Mouse (Mus musculus) limb, embryonic 11.5 days (tissue): ENCODE results near the gene Evi5l. TPM values are rescaled to one million over a fixed set of nuclear protein-coding genes. Genes with fewer than 3 reads are reported as not detected.
"Not testable (repeated sequence)": the region's sequence is repeated elsewhere in the genome, so short reads cannot be mapped to it uniquely, and the experiment has no call there.

Experiments used
- ATAC-seq: fragments of 200-750 bp; cut with Nextera tagmentation; 2 replicates; pipeline ENCODE4 v1.8.0; 2017; ENCODE audit warnings: low read depth; ENCODE audit not compliant: insufficient number of reproducible peaks, low FRiP score, low TSS enrichment
- DNase-seq: peaks from one replicate; pipeline ENCODE4 v3.0.0-alpha.2; 2015; ENCODE audit warnings: low spot score
- H3K27ac ChIP-seq: fragments of 300-500 bp; sonication (generic); replicated peaks from 2 replicates; pipeline ENCODE4 v1.5.1; 2014; ENCODE audit warnings: low read depth, mild to moderate bottlenecking, low read length
- H3K27me3 ChIP-seq: fragments of 300-500 bp; sonication (generic); 2 replicates; pipeline ENCODE4 v1.6.1; 2014; ENCODE audit warnings: mild to moderate bottlenecking, low read length, mixed read lengths; ENCODE audit not compliant: control insufficient read depth, insufficient read depth
- H3K36me3 ChIP-seq: fragments of 300-500 bp; sonication (generic); 2 replicates; pipeline ENCODE4 v1.6.1; 2014; ENCODE audit warnings: mild to moderate bottlenecking, low read length, moderate library complexity, mixed read lengths; ENCODE audit not compliant: control insufficient read depth, insufficient read depth
- H3K4me1 ChIP-seq: fragments of 300-500 bp; sonication (generic); 2 replicates; pipeline ENCODE4 v1.6.1; 2014; ENCODE audit warnings: low read length, mixed read lengths; ENCODE audit not compliant: control insufficient read depth, insufficient read depth
- H3K4me2 ChIP-seq: fragments of 300-500 bp; sonication (generic); 2 replicates; pipeline ENCODE4 v1.6.1; 2014; ENCODE audit warnings: low read depth, mild to moderate bottlenecking, moderate library complexity; ENCODE audit not compliant: severe bottlenecking
- H3K4me3 ChIP-seq: fragments of 300-500 bp; sonication (generic); 2 replicates; pipeline ENCODE4 v1.5.1; 2014; ENCODE audit warnings: low read depth, low read length
- H3K9ac ChIP-seq: fragments of 300-500 bp; sonication (generic); 2 replicates; pipeline ENCODE4 v1.6.1; 2014; ENCODE audit warnings: mild to moderate bottlenecking, low read length
- H3K9me3 ChIP-seq: fragments of 300-500 bp; sonication (generic); 2 replicates; pipeline ENCODE4 v1.6.1; 2016; ENCODE audit warnings: low read length; ENCODE audit not compliant: control insufficient read depth
- WGBS: fragments of 180-500 bp; shearing (Covaris S2); extraction: QIAGEN DNeasy Blood & Tissue Kit; methylation state at CpG from one replicate; pipeline ENCODE4 v1.1.7; 2014; 5-methylcytosine and 5-hydroxymethylcytosine counted together
- polyA plus RNA-seq: library from polyadenylated mRNA; unstranded; fragments of >200 nt; fragmentation: Nextera tagmentation; extraction: Ambion mirVana; gene quantifications from 2 replicates; pipeline ENCODE4 v1.2.1, GENCODE M21; 2014

Gene Evi5l
- polyA plus RNA-seq, 1 experiment from 2014 or later, result 17.2 TPM

GRCm38 (mm10) chr8:4252934-4253841, 86.8 kb downstream of the Evi5l start, which contains the start of gene Snapc2:
Snapc2 (plus strand) TSS chr8:4253080.
- peak within 1 kb of the TSS; percentile 82 for H3K4me3 ChIP-seq
- peaks cover 21% of the 10 kb centered on the region for H3K4me1 ChIP-seq
- no peaks in the 10 kb centered on the region; the same call in 1 of the 2 replicates for H3K9me3 ChIP-seq
- peak within 1 kb of the TSS; percentile 85 for H3K9ac ChIP-seq
- DNase-seq (peak; percentile 97), ATAC-seq (peak; percentile 89)
- peak within 1 kb of the TSS; percentile 79; the same call in 1 of the 2 replicates for H3K27ac ChIP-seq
- H3K27me3 ChIP-seq, result no peaks in the 10 kb centered on the region
- peaks cover 2% of the 10 kb centered on the region for H3K36me3 ChIP-seq
- WGBS, result under 1% methylated on average over 69 of the region's 69 CpGs
- peak within 1 kb of the TSS; percentile 66 for H3K4me2 ChIP-seq

- no peak for DNase-seq
- ATAC-seq, result no peak
- H3K9ac ChIP-seq, result no peak overlapping the region
- H3K4me3 ChIP-seq, result peak overlapping the region; percentile 82; the same call in 1 of the 2 replicates
- H3K27me3 ChIP-seq, result no peaks in the 10 kb centered on the region
- H3K9me3 ChIP-seq, result no peaks in the 10 kb centered on the region; the same call in 1 of the 2 replicates
- H3K36me3 ChIP-seq, result peaks cover 2% of the 10 kb centered on the region
- H3K27ac ChIP-seq, result no peak overlapping the region
- WGBS, result 65% methylated on average over 6 of the region's 6 CpGs
- H3K4me1 ChIP-seq, result peaks cover 19% of the 10 kb centered on the region
- peak overlapping the region; percentile 66 for H3K4me2 ChIP-seq
These were observed 87.6 kb downstream of the Evi5l start for GRCm38 (mm10) chr8:4254001-4254400.

GRCm38 (mm10) chr8:4255471-4255870, 89.1 kb downstream of the Evi5l start:
- not testable (repeated sequence) for H3K27me3 ChIP-seq, ATAC-seq, DNase-seq, H3K27ac ChIP-seq, H3K9ac ChIP-seq, H3K4me2 ChIP-seq, H3K4me3 ChIP-seq, H3K9me3 ChIP-seq, H3K36me3 ChIP-seq
- H3K4me1 ChIP-seq, result peaks cover 18% of the 10 kb centered on the region; the same call in 1 of the 2 replicates
- WGBS, result 89% methylated on average over 7 of the region's 7 CpGs

- Histone ChIP-seq H3K27me3 (no peaks in the 10 kb centered on the region), H3K4me3 (no peak overlapping the region), H3K27ac (no peak overlapping the region), H3K36me3 (peaks cover 7% of the 10 kb centered on the region), H3K9ac (no peak overlapping the region; the same call in 1 of the 2 replicates), H3K4me2 (no peak overlapping the region; the same call in 1 of the 2 replicates), H3K4me1 (peaks cover 18% of the 10 kb centered on the region; the same call in 1 of the 2 replicates), H3K9me3 (no peaks in the 10 kb centered on the region; the same call in 1 of the 2 replicates)
- WGBS, result 73% methylated on average over 4 of the region's 4 CpGs
- ATAC-seq (no peak), DNase-seq (no peak)
These were observed 90.5 kb downstream of the Evi5l start for GRCm38 (mm10) chr8:4256911-4257310.

GRCm38 (mm10) chr8:4257350-4257749, 91.0 kb downstream of the Evi5l start:
- no peak overlapping the region for H3K27ac ChIP-seq
- WGBS, result 85% methylated on average over 4 of the region's 4 CpGs
- H3K4me3 ChIP-seq, result no peak overlapping the region
- H3K36me3 ChIP-seq, result peaks cover 7% of the 10 kb centered on the region
- peak overlapping the region; percentile 48 for H3K4me2 ChIP-seq
- no peaks in the 10 kb centered on the region for H3K27me3 ChIP-seq
- no peaks in the 10 kb centered on the region; the same call in 1 of the 2 replicates for H3K9me3 ChIP-seq
- peaks cover 18% of the 10 kb centered on the region; the same call in 1 of the 2 replicates for H3K4me1 ChIP-seq
- H3K9ac ChIP-seq, result no peak overlapping the region; the same call in 1 of the 2 replicates
- ATAC-seq (no peak), DNase-seq (no peak)

GRCm38 (mm10) chr8:4258233-4258632, 91.9 kb downstream of the Evi5l start:
- Histone ChIP-seq H3K36me3 (peaks cover 8% of the 10 kb centered on the region), H3K27ac (peak overlapping the region; percentile 87), H3K4me3 (peak overlapping the region; percentile 89), H3K9ac (peak overlapping the region; percentile 94), H3K27me3 (no peaks in the 10 kb centered on the region), H3K9me3 (no peaks in the 10 kb centered on the region; the same call in 1 of the 2 replicates), H3K4me1 (peaks cover 18% of the 10 kb centered on the region; the same call in 1 of the 2 replicates), H3K4me2 (peak overlapping the region; percentile 48)
- ATAC-seq (peak; percentile 45), DNase-seq (peak; percentile 95)
- 2% methylated on average over 35 of the region's 35 CpGs for WGBS

GRCm38 (mm10) chr8:4258678-4259077, 92.3 kb downstream of the Evi5l start:
- H3K4me3 ChIP-seq, result peak overlapping the region; percentile 89
- H3K4me2 ChIP-seq, result peak overlapping the region; percentile 48
- DNase-seq (peak; percentile 86), ATAC-seq (peak; percentile 68)
- no peaks in the 10 kb centered on the region for H3K27me3 ChIP-seq
- peak overlapping the region; percentile 94 for H3K9ac ChIP-seq
- peaks cover 18% of the 10 kb centered on the region; the same call in 1 of the 2 replicates for H3K4me1 ChIP-seq
- H3K27ac ChIP-seq, result peak overlapping the region; percentile 87
- peaks cover 8% of the 10 kb centered on the region for H3K36me3 ChIP-seq
- under 1% methylated on average over 32 of the region's 32 CpGs for WGBS
- no peaks in the 10 kb centered on the region; the same call in 1 of the 2 replicates for H3K9me3 ChIP-seq

GRCm38 (mm10) chr8:4259125-4259804, 92.9 kb downstream of the Evi5l start, which contains the start of gene Ctxn1:
Ctxn1 (minus strand) TSS chr8:4259274.
- DNase-seq, result peak; percentile 98
- Histone ChIP-seq H3K9ac (peak within 1 kb of the TSS; percentile 94), H3K36me3 (peaks cover 8% of the 10 kb centered on the region), H3K27me3 (no peaks in the 10 kb centered on the region), H3K4me2 (peak within 1 kb of the TSS; percentile 48), H3K9me3 (no peaks in the 10 kb centered on the region; the same call in 1 of the 2 replicates), H3K4me1 (peaks cover 14% of the 10 kb centered on the region; the same call in 1 of the 2 replicates), H3K27ac (peak within 1 kb of the TSS; percentile 87), H3K4me3 (peak within 1 kb of the TSS; percentile 89)
- peak; percentile 91 for ATAC-seq
- 7% methylated on average over 28 of the region's 33 CpGs for WGBS
